Mouse (Mus musculus) E14TG2a.4 (cell line): ENCODE measurements around the gene Rab44.

Experiments
- H3K27me3 ChIP-seq: 2 replicates; pipeline ENCODE4 v1.6.1; 2014; ENCODE audit warnings: low read length, control low read depth; ENCODE audit not compliant: insufficient read depth
- H3K36me3 ChIP-seq: 2 replicates; pipeline ENCODE4 v1.6.1; 2014; ENCODE audit warnings: low read length, control low read depth; ENCODE audit not compliant: insufficient read depth
- H3K4me1 ChIP-seq: replicated peaks from 2 replicates; pipeline ENCODE4 v1.6.1; 2014; ENCODE audit warnings: low read depth, low read length, control low read depth
- H3K4me3 ChIP-seq: replicated peaks from 2 replicates; pipeline ENCODE4 v1.5.1; 2014; ENCODE audit warnings: mild to moderate bottlenecking, low read length
- H3K9me3 ChIP-seq: 2 replicates; pipeline ENCODE4 v1.6.1; 2014; ENCODE audit warnings: low read length, control low read depth
- CTCF ChIP-seq: conservative IDR thresholded peaks from 2 replicates; pipeline ENCODE4 v1.5.1; 2014; ENCODE audit warnings: low read length
- NANOG ChIP-seq: IDR thresholded peaks from 2 replicates; pipeline ENCODE4 v1.6.1; 2014; ENCODE audit warnings: borderline replicate concordance, low read length, mixed read lengths
- POU5F1 ChIP-seq: IDR thresholded peaks from 2 replicates; pipeline ENCODE4 v1.6.1; 2014; ENCODE audit warnings: low read length, borderline replicate concordance

Rab44 gene

GRCm38 (mm10) chr17:29129341-29129740 lies 15.4 kb downstream of the Rab44 start:
- no peak for TF ChIP-seq POU5F1
- TF ChIP-seq CTCF = no peak
- TF ChIP-seq NANOG = no peak
- Histone ChIP-seq H3K4me1 (peaks cover 14% of the 10 kb centered on the region), H3K9me3 (no peaks in the 10 kb centered on the region), H3K27me3 (peaks cover 28% of the 10 kb centered on the region), H3K36me3 (no peaks in the 10 kb centered on the region), H3K4me3 (no peak overlapping the region)

GRCm38 (mm10) chr17:29135066-29135465 lies 21.1 kb downstream of the Rab44 start:
- no peak overlapping the region; the same call in 1 of the 2 replicates for H3K4me3 ChIP-seq
- no peak for TF ChIP-seq NANOG
- TF ChIP-seq POU5F1 = no peak
- no peak for TF ChIP-seq CTCF
- peaks cover 45% of the 10 kb centered on the region for H3K4me1 ChIP-seq
- H3K36me3 ChIP-seq = no peaks in the 10 kb centered on the region
- no peaks in the 10 kb centered on the region for H3K9me3 ChIP-seq
- H3K27me3 ChIP-seq = peaks cover 49% of the 10 kb centered on the region

GRCm38 (mm10) chr17:29136236-29136635 lies 22.3 kb downstream of the Rab44 start:
- Histone ChIP-seq H3K36me3 (no peaks in the 10 kb centered on the region), H3K4me3 (no peak overlapping the region), H3K9me3 (no peaks in the 10 kb centered on the region), H3K27me3 (peaks cover 45% of the 10 kb centered on the region), H3K4me1 (peaks cover 56% of the 10 kb centered on the region)
- no peak for TF ChIP-seq POU5F1
- no peak for TF ChIP-seq NANOG
- TF ChIP-seq CTCF = no peak

- Histone ChIP-seq H3K27me3 (peaks cover 35% of the 10 kb centered on the region), H3K9me3 (no peaks in the 10 kb centered on the region), H3K36me3 (no peaks in the 10 kb centered on the region), H3K4me1 (peaks cover 62% of the 10 kb centered on the region), H3K4me3 (no peak overlapping the region)
- TF ChIP-seq NANOG (no peak), CTCF (no peak), POU5F1 (no peak)
These were observed 24.0 kb downstream of the Rab44 start for GRCm38 (mm10) chr17:29137906-29138305.

- Histone ChIP-seq H3K4me1 (peaks cover 56% of the 10 kb centered on the region), H3K27me3 (peaks cover 14% of the 10 kb centered on the region), H3K9me3 (no peaks in the 10 kb centered on the region), H3K36me3 (no peaks in the 10 kb centered on the region), H3K4me3 (no peak overlapping the region)
- TF ChIP-seq POU5F1 (no peak), CTCF (no peak), NANOG (no peak)
These were observed 27.6 kb downstream of the Rab44 start for GRCm38 (mm10) chr17:29141577-29141976.

- Histone ChIP-seq H3K9me3 (no peaks in the 10 kb centered on the region), H3K4me1 (peaks cover 71% of the 10 kb centered on the region), H3K27me3 (peaks cover 14% of the 10 kb centered on the region; the same call in 1 of the 2 replicates), H3K36me3 (no peaks in the 10 kb centered on the region), H3K4me3 (no peak overlapping the region)
- TF ChIP-seq NANOG = no peak
- no peak for TF ChIP-seq POU5F1
- TF ChIP-seq CTCF = no peak
These were observed 29.3 kb downstream of the Rab44 start for GRCm38 (mm10) chr17:29143266-29143665.

GRCm38 (mm10) chr17:29145101-29145500 lies 31.2 kb downstream of the Rab44 start:
- H3K4me3 ChIP-seq = no peak overlapping the region
- H3K27me3 ChIP-seq = 0 out of 2 replicates have a peak, but pooled peaks cover 3% of the 10 kb centered on the region
- H3K4me1 ChIP-seq = peaks cover 76% of the 10 kb centered on the region
- no peaks in the 10 kb centered on the region for H3K9me3 ChIP-seq
- TF ChIP-seq POU5F1 (no peak), NANOG (no peak), CTCF (no peak)
- H3K36me3 ChIP-seq = no peaks in the 10 kb centered on the region

GRCm38 (mm10) chr17:29147273-29147672 lies 33.3 kb downstream of the Rab44 start:
- Histone ChIP-seq H3K4me1 (peaks cover 63% of the 10 kb centered on the region), H3K36me3 (0 out of 2 replicates have a peak, but pooled peaks cover 2% of the 10 kb centered on the region), H3K9me3 (no peaks in the 10 kb centered on the region), H3K4me3 (peak overlapping the region; percentile 59), H3K27me3 (no peaks in the 10 kb centered on the region)
- no peak for TF ChIP-seq NANOG

- Histone ChIP-seq H3K4me1 (peaks cover 61% of the 10 kb centered on the region), H3K27me3 (no peaks in the 10 kb centered on the region), H3K36me3 (0 out of 2 replicates have a peak, but pooled peaks cover 5% of the 10 kb centered on the region), H3K4me3 (peak overlapping the region; percentile 59; the same call in 1 of the 2 replicates), H3K9me3 (no peaks in the 10 kb centered on the region)
- no peak for TF ChIP-seq POU5F1
- TF ChIP-seq NANOG = no peak
- no peak for TF ChIP-seq CTCF
These were observed 33.8 kb downstream of the Rab44 start for GRCm38 (mm10) chr17:29147773-29148172.
